Mouse (Mus musculus): ENCODE measurements around the gene Agl. TPM values are rescaled to one million over a fixed set of nuclear protein-coding genes. Genes with fewer than 3 reads are reported as not detected.

Gene Agl
- polyA plus RNA-seq, 1 experiment from 2014 or later: 12.8 TPM

DNA sequence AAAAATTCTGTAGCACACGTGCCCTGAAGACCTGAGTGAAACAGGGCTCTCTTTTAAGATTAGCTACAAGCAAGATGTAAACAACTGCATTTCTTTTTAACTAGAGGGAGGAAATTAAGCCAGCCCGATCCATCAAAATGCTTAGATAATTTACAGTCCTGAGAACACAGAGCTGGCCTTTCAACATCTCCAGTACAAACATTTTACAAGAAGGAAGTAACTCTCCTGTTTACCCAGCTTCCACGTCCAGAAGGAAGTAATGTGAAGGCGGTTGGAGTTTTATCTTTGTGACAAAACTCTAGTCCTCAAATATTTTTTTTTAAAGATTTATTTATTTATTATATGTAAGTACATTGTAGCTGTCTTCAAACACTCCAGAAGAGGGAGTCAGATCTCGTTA lies 67.9 kb downstream of the Agl start:
- no peak overlapping the region for H3K4me3 ChIP-seq (replicated peaks; ENCODE audit: low read depth, low read length)
- H3K27me3 ChIP-seq (ENCODE audit: insufficient read depth, low read length): no peaks in the 10 kb centered on the region
- TF ChIP-seq CTCF (IDR thresholded peaks at IDR 0.05; ENCODE audit: low read depth): no peak
- H3K27ac ChIP-seq: no peak overlapping the region
- DNase-seq (ENCODE audit: low spot score): peak; percentile 71
- H3K36me3 ChIP-seq (ENCODE audit: insufficient read depth, low read length): no peaks in the 10 kb centered on the region
- H3K4me1 ChIP-seq (replicated peaks; ENCODE audit: insufficient read depth, low read length): no peaks in the 10 kb centered on the region
- no peak overlapping the region for H3K4me2 ChIP-seq (ENCODE audit: low read length)
- H3K9me3 ChIP-seq (replicated peaks; ENCODE audit: low read length): no peaks in the 10 kb centered on the region
- ATAC-seq (replicated peaks; ENCODE audit: low FRiP score, low read depth): no peak
- no peak overlapping the region for H3K9ac ChIP-seq (ENCODE audit: low read depth, low read length)
- WGBS: 36% methylated on average over 5 of the region's 5 CpGs

DNA sequence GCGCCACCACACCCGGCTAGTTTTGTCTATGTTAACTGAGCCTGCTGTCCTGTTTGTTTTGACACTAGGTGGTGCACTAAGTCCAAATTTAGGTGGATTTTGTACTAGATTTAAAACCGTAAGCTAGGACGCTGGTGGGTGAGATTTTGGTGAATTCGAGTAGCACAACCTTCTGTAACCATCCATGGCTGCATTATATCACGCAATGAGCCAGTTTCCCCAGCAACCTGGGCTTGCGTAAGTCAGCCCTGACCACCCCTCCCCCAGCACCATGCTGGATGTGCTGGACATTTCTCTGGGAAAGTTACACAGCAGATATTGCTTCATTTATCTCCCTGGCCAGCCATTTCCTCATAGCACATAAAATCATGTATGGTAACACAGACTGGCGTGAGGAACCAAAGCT lies 70.6 kb downstream of the Agl start:
- no peak overlapping the region for H3K27ac ChIP-seq
- H3K9ac ChIP-seq (ENCODE audit: low read depth, low read length): no peak overlapping the region
- DNase-seq (ENCODE audit: low spot score) (peak; percentile 28), ATAC-seq (replicated peaks; ENCODE audit: low FRiP score, low read depth) (no peak)
- no peaks in the 10 kb centered on the region for H3K9me3 ChIP-seq (replicated peaks; ENCODE audit: low read length)
- no peak overlapping the region for H3K4me2 ChIP-seq (ENCODE audit: low read length)
- H3K36me3 ChIP-seq (ENCODE audit: insufficient read depth, low read length): no peaks in the 10 kb centered on the region
- no peaks in the 10 kb centered on the region for H3K27me3 ChIP-seq (ENCODE audit: insufficient read depth, low read length)
- TF ChIP-seq CTCF (IDR thresholded peaks at IDR 0.05; ENCODE audit: low read depth): peak; percentile 54
- WGBS: 68% methylated on average over 8 of the region's 8 CpGs
- no peaks in the 10 kb centered on the region for H3K4me1 ChIP-seq (replicated peaks; ENCODE audit: insufficient read depth, low read length)
- H3K4me3 ChIP-seq (replicated peaks; ENCODE audit: low read depth, low read length): no peak overlapping the region

DNA sequence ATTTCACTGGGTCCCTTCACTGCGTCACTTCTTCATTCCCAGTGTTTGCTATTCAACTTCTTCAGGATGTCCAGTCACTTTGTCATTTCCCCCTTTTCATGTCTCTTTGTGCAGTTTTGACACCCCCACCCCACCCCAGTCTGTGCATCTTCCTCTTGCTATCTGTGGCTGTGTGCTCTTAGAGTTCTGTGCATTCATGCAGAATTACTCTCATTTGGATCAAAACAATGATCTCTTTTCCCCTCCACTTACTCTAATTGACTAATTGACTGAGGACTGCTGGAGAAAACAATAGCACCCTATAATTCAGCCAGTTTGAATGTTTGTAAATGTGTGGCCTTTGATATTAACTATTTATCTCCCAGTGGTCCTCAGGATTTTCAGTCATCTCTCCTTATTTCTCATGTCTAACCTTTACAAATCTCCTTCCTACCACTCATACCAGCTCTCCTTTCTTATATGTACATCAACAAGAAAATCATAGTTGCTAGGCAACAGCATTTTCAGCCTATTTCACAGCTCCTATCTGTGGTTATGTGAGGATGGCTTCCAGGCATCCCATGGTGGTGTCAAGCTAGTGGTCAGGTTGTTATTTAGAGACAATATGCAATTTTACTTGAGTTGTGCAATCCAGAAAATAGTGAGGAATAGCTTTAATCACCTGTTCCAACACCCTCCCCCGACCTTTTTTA lies 78.3 kb downstream of the Agl start:
- 76% methylated on average over 2 of the region's 2 CpGs for WGBS
- DNase-seq (ENCODE audit: low spot score): no peak
- Histone ChIP-seq H3K4me2 (ENCODE audit: low read length) (no peak overlapping the region), H3K36me3 (ENCODE audit: insufficient read depth, low read length) (no peaks in the 10 kb centered on the region), H3K4me3 (replicated peaks; ENCODE audit: low read depth, low read length) (no peak overlapping the region), H3K27me3 (ENCODE audit: insufficient read depth, low read length) (no peaks in the 10 kb centered on the region), H3K9me3 (replicated peaks; ENCODE audit: low read length) (no peaks in the 10 kb centered on the region), H3K27ac (no peak overlapping the region), H3K9ac (ENCODE audit: low read depth, low read length) (no peak overlapping the region), H3K4me1 (replicated peaks; ENCODE audit: insufficient read depth, low read length) (0 out of 2 replicates have a peak, but pooled peaks cover 4% of the 10 kb centered on the region)
- TF ChIP-seq CTCF (IDR thresholded peaks at IDR 0.05; ENCODE audit: low read depth): no peak
- no peak for ATAC-seq (replicated peaks; ENCODE audit: low FRiP score, low read depth)

DNA sequence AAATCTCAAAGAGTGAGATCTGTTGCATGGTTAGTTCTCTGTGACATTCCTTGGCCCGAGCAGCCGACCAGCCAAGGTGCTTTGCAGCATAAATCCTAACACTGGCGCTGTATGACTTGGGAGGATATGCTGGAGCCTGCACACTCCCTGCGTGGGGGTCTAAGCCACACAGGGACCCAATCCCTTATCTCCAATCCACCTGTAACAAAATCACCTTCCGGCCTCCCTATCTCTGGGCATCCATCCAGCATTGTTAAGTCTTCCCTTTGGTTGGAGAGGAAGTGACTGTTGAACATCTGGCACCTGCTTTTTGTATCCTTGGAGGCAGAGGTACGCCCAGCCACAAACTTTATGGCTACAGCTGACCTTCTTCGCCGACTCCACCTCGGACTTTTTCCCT lies 81.2 kb downstream of the Agl start:
- Histone ChIP-seq H3K9me3 (replicated peaks; ENCODE audit: low read length) (no peaks in the 10 kb centered on the region), H3K36me3 (ENCODE audit: insufficient read depth, low read length) (no peaks in the 10 kb centered on the region), H3K4me2 (ENCODE audit: low read length) (no peak overlapping the region), H3K4me3 (replicated peaks; ENCODE audit: low read depth, low read length) (no peak overlapping the region), H3K4me1 (replicated peaks; ENCODE audit: insufficient read depth, low read length) (0 out of 2 replicates have a peak, but pooled peaks cover 4% of the 10 kb centered on the region), H3K9ac (ENCODE audit: low read depth, low read length) (no peak overlapping the region), H3K27me3 (ENCODE audit: insufficient read depth, low read length) (no peaks in the 10 kb centered on the region), H3K27ac (no peak overlapping the region)
- WGBS: 17% methylated on average over 9 of the region's 9 CpGs
- ATAC-seq (replicated peaks; ENCODE audit: low FRiP score, low read depth) (no peak; the same call in 1 of the 2 replicates), DNase-seq (ENCODE audit: low spot score) (peak; percentile 48)
- no peak for TF ChIP-seq CTCF (IDR thresholded peaks at IDR 0.05; ENCODE audit: low read depth)

DNA sequence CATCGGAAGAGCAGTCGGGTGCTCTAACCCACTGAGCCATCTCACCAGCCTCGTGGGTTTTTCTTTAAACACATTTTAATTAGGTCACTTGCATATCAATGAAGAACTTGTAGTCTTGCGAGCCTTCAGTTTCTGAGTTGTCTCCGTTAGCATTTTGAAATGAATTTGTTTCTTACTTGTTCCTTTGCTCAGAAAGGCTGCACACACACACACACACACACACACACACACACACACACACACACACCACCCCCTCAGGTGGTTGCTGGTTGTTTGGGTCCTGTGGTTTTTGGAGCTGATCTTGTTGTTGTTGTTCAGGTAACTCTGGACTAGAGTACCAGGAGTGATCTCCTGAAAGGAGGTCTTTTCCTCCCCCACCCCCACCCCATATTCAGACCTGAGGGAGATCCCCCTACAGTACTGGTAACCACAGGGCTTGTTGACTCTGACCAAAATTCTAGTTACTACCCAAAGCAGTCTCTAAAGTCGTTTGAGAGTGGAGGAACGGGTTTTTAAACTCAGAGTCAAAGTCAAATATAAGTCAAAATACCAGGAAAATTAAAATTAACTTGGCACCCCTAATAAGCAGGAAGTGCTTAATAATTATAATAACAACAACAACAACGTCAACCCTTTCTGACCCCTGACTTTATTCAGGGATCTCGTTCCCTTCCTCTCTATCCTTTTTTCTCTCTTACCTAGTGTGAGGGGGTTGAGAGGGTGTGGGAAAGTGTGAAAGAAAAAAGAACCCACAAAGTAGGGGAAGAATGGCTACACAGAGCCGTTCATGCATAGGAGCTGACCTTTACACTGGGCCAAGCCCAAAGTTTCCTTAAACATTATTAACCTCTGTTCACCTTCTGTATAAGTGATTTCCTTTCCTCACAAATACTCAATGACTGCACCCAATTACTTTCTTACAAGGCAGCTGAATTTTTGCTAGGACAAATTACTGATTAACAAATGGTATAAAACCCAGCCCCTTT lies 84.2 kb downstream of the Agl start:
- Histone ChIP-seq H3K9ac (ENCODE audit: low read depth, low read length) (no peak overlapping the region), H3K27me3 (ENCODE audit: insufficient read depth, low read length) (no peaks in the 10 kb centered on the region), H3K27ac (peak overlapping the region; percentile 20; the same call in 1 of the 2 replicates), H3K4me2 (ENCODE audit: low read length) (no peak overlapping the region), H3K4me1 (replicated peaks; ENCODE audit: insufficient read depth, low read length) (0 out of 2 replicates have a peak, but pooled peaks cover 4% of the 10 kb centered on the region), H3K36me3 (ENCODE audit: insufficient read depth, low read length) (no peaks in the 10 kb centered on the region), H3K4me3 (replicated peaks; ENCODE audit: low read depth, low read length) (no peak overlapping the region), H3K9me3 (replicated peaks; ENCODE audit: low read length) (no peaks in the 10 kb centered on the region)
- WGBS: 44% methylated on average over 10 of the region's 10 CpGs
- no peak for DNase-seq (ENCODE audit: low spot score)
- no peak for TF ChIP-seq CTCF (IDR thresholded peaks at IDR 0.05; ENCODE audit: low read depth)
- ATAC-seq (replicated peaks; ENCODE audit: low FRiP score, low read depth): no peak

DNA sequence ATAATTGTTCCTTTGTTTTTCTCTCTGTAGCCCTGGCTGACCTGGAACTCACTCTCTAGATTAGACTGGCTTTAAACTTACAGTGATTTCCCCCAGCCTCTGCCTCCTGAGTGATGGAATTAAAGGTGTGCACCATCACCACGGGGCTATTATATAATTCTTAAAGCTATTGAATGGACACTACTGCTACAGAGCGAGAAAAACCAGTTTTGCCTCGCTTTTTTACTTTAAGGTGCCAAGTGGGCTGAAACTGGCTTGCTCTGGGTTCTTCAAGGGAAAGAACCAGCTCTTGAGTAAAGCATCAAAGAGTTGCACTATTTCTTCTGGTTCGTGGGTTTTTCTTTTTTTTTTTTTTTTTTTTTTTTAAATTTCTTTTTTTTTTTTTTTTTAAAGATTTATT lies 85.0 kb downstream of the Agl start:
- TF ChIP-seq CTCF (IDR thresholded peaks at IDR 0.05; ENCODE audit: low read depth): no peak
- 56% methylated on average over 4 of the region's 4 CpGs for WGBS
- Histone ChIP-seq H3K4me3 (replicated peaks; ENCODE audit: low read depth, low read length) (no peak overlapping the region), H3K9ac (ENCODE audit: low read depth, low read length) (no peak overlapping the region), H3K27me3 (ENCODE audit: insufficient read depth, low read length) (no peaks in the 10 kb centered on the region), H3K9me3 (replicated peaks; ENCODE audit: low read length) (no peaks in the 10 kb centered on the region), H3K36me3 (ENCODE audit: insufficient read depth, low read length) (no peaks in the 10 kb centered on the region), H3K27ac (no peak overlapping the region), H3K4me2 (ENCODE audit: low read length) (no peak overlapping the region), H3K4me1 (replicated peaks; ENCODE audit: insufficient read depth, low read length) (0 out of 2 replicates have a peak, but pooled peaks cover 4% of the 10 kb centered on the region)
- no peak for DNase-seq (ENCODE audit: low spot score)
- ATAC-seq (replicated peaks; ENCODE audit: low FRiP score, low read depth): no peak
